Mouse (Mus musculus) thymus, postnatal 25 days (tissue): ENCODE measurements at regions not wholly inside any gene's neighbourhood (a gene's known extent, or its start where the extent isn't known, plus 50 kb on each side); places are given as distances from the start of the nearest gene placed in this dataset.
A peak's percentile ranks its signal among the peaks of the same experiment; 100 is the strongest.

ENCODE experiments used
- DNase-seq: peaks from one replicate; pipeline ENCODE4 v3.0.0; 2022

GRCm38 (mm10) chr4:125350056-125350455 lies 140.4 kb upstream of the Grik3 start:
- no peak for DNase-seq

DNA sequence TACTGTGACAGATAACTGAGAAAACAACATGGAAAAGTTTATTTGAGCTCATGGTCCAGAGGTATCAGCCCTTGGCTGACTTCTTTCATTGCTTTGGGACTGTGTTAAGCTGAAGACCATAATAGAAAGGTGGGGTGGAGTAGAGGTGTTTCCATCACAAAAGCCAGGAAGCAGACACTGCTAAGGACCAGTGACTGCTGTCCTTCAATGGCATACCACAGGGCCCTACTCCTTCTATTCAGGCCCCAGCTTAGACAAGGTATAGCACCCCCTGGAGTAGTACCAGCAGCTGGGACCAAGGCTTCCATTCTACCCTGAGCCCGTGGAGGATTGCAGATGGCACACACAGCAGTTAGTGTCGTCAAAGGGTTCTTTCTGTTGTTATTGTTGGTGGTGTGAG lies 151.4 kb upstream of the Grik3 start:
- DNase-seq, result no peak

DNA sequence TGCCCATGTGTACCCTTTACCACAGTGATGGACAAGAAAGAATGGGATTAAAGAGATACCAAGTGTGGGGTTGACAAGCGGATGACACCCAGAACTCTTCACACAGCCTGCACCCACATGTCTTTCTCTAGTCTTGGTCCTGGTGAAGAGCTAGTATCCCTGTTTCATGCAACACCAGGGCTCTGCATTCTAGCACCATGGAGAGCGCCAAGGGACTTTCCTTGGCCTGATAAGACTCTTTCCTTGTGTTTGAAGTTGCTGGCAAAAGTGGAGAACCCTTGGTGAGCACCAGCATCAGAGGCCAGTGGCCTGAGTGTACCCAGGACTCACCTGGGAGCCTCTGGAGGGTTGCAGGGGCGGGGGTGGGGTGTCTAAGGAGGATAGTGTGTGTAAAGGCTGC lies 161.7 kb upstream of the Grik3 start:
- DNase-seq, result no peak

DNA sequence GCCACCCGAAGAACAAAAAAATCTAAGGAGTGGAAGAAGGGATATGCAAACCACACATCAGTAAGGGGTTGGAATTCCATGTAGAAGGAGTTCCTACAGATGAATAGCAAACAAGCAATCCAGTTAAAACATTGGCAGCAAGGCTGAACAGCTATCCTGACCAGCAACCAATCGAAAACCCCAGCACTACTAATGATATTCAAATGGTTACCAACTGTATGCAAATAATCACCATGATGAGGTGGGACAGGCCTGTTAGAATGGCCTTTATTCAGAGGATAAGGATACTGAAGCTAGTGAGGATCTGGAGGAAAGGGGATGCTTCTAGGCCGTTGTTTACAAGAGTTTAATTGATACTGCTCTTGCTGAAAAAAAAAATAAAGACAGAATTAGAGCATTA lies 166.0 kb upstream of the Grik3 start:
- no peak for DNase-seq

DNA sequence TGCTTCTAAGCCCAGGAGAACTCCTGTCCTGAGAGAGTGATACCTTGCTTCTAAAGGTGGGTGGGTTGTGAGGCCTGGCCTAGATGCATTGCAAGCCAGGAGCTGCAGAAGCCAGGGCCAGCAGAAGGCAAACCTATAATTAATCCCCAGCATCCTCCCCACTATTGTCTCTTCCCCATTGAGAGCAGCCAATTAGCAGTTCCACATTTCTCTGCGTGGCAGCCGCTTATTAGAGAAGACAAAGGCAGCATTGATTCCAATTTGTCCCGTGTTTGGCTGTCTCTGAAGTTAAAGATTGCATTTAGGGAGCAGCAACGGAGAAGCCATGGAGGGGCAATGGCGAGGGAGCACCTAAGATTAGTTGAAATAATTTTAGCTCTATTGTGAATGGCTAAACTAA lies 171.2 kb upstream of the Grik3 start:
- DNase-seq, result no peak

DNA sequence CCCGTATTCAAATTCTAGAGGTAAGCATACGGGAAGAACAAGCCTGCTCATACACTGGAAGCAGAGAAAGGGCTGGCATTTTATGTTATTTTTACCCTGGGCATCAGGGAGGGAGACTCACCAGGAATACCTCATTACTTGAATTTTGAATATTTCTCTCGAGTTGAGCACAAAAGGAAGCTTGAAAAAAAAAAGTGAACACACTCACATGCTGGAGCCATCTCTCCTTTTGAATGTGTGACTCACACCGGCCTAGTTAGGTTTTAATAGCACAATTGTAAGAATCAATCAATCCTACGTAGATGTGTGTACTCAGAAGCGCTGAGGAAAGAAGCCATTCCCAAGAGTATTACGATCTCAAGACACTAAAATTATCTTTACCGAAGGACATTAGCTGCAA lies 172.2 kb upstream of the Grik3 start:
- no peak for DNase-seq

DNA sequence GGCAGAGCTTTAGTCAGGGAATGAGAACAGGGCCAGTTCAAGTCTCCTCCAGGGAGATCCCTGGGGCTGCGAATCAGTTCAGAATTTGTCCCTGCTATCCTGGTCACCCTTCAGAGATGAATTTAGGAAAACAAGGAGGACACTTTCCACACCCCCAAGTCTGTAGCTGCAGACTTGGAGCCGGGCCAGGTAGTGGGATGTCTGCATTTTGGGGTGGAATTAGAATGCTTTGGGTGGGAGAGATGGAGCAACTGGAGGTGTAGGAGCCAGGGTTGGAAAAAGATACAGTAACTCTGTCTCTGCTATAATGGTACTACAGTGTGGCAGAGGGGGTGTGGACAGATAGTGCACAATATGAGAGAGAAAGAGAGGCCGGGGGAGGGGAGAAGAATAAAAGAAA lies 173.6 kb upstream of the Grik3 start:
- DNase-seq, result no peak

DNA sequence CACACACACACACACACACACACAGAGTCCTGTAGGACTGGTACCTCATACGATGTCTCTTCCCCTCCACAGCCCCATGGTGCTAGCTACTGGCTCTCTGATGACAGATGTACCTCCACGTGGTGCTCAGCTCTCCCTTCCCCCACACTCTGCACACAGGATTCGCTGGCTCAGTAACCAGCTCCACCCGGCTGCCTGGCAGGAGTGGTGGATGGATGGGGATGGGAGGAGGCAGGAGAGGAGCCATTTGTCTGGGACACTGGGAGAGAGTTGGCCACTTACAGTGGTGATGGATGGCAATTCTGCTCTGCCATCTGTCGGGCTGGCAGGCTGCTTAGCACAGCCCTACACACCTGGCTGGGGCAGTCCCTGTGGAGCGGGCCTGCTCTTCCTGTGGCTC lies 174.7 kb upstream of the Grik3 start:
- no peak for DNase-seq

GRCm38 (mm10) chr4:125313892-125314291 lies 176.6 kb upstream of the Grik3 start:
- DNase-seq, result no peak

DNA sequence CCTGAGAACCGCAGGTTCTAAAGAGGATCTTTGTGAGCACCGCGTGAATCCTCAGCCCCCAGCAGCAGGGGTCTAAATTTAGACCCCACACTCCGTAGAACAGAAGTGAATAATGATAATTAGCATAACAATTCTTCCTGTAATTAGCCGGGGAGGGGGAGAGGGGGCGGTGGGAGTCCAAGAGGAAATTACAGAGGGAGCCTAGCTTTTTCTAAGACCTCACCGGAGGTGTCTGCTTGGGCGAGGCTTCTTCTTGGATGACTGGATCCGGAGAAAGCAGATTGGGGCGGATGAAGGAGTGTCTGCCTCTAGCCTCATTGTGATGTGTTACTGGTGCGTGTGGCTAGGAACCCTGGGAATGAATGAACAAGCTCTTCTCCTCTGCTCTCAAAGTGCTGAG lies 177.2 kb upstream of the Grik3 start:
- DNase-seq, result no peak

DNA sequence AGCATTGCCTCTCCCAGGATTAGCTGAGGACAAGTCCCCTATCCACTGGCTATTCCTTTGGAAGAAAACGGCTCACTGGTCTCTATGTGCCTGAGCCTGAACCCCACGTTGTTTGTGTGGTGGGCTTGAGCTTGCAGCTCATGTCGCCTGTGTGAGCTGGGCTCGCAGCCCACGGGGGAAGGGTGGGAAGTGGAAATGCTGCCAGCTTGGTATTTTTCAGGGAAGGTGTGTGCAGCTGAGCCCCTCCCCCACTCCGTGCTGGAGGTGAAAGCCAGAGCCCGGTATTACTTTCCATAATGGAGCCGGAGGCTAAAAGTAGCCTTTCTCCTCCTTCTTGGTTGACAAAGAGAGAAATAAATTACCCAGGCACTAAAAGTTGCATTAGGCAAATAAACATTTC lies 180.5 kb upstream of the Zc3h12a start:
- DNase-seq, result no peak

GRCm38 (mm10) chr4:125305766-125306165 lies 178.1 kb upstream of the Zc3h12a start:
- DNase-seq, result no peak

DNA sequence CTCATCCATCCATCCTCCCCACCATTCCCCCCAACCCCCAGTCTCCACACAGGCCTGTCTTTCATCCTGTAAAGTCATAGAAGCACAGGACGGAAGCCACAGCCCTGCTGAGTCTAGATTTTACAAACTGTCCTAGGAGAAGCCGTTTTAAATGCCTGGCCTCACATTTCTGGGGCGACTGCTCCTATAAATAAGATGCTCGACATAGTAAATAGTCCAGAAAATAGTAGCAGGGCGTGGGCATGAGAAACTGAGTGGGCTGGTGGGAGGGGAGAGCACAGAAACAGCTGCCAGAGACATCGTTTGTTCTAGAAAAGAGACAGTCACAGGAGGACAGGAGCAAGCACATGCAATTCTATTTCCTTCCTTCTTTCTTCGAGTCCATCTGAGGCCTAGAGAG lies 175.0 kb upstream of the Zc3h12a start:
- no peak for DNase-seq

- DNase-seq, result peak; percentile 46
These were observed 173.1 kb upstream of the Zc3h12a start for GRCm38 (mm10) chr4:125300503-125301457.

- no peak for DNase-seq
These were observed 163.1 kb upstream of the Zc3h12a start for GRCm38 (mm10) chr4:125290761-125291160.

- DNase-seq, result no peak
These were observed 162.1 kb upstream of the Zc3h12a start for GRCm38 (mm10) chr4:125289709-125290108.

- DNase-seq, result no peak
These were observed 161.4 kb upstream of the Zc3h12a start for GRCm38 (mm10) chr4:125289031-125289449.

GRCm38 (mm10) chr4:125282974-125283319 lies 155.3 kb upstream of the Zc3h12a start:
- no peak for DNase-seq

GRCm38 (mm10) chr4:125282154-125282973 lies 154.7 kb upstream of the Zc3h12a start:
- no peak for DNase-seq

DNA sequence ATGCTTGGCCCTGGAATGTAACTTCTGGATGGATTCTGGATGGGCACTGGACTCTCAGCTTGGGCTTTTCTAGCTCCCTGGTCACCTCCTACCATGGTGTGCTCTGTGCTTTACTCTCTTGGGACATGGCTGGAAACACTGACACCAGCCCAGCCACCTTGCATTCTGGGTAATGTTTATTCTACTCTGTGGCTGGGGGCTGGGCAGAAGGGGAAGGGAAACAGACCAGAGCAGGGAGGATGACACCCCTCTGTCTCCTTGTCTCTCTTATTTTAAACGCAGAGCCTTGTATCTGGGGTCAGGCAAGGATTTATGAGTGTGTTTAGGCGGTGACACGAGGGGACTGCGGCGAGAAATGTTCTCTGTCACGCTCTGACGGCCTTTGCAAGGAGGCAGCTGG lies 151.5 kb upstream of the Zc3h12a start:
- DNase-seq, result no peak

DNA sequence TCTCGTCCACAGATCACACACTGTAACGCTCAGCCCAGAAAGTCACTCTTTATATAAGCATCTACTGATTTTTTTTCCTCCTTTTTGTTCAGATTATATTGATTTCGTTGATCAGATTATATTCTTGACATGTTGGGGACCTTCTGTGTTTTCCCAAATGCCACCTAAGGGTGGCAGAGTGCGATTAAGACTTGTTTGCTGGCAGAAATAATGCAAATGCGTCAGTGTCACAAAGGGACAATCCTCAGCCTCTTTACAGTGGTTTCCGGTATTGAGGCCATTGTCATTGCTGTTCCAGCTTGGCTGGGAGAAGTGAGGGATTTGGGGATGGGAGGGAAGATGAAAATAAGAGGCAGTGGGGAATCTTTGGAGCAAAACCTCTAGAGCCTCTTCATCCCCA lies 149.2 kb upstream of the Zc3h12a start:
- DNase-seq, result no peak

DNA sequence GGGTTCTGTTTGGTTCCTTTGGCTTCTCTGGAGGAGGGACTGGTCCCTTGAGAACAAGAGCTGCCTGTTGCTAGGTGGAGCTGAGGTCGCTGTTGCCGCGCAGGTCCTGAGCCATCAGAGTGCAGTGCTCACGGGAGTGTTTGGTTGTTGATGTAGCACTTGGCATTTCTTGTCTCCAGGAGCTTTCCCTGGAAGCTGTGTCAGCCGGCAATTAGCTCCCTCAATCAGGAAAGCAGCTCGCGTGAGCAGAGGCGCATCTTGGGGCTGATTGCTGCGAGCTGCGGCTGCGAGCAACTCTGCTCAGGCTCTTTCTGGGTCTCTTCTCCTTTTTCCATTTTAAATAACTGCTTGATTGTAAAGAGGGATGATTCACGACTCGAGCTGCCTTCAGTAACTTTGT lies 147.6 kb upstream of the Zc3h12a start:
- DNase-seq, result no peak

GRCm38 (mm10) chr4:125270951-125271350 lies 143.3 kb upstream of the Zc3h12a start:
- DNase-seq, result no peak

- DNase-seq, result no peak
These were observed 138.6 kb upstream of the Zc3h12a start for GRCm38 (mm10) chr4:125266212-125266611.
